Mouse (Mus musculus): ENCODE measurements around the gene Kank4. TPM values are rescaled to one million over a fixed set of nuclear protein-coding genes. Genes with fewer than 3 reads are reported as not detected.
A peak's percentile ranks its signal among the peaks of the same experiment; 100 is the strongest.

Gene Kank4
- 0.55 and 0.61 TPM in 2 replicates for polyA plus RNA-seq (2015; fragmentation: Nextera tagmentation; extraction: Ambion mirVana)

GRCm38 (mm10) chr4:98817184-98817911 lies at the start of gene Kank4:
Kank4 (minus strand) TSS chr4:98817537.
- Histone ChIP-seq H3K9me3 (ENCODE audit: control insufficient read depth, low read length) (no peaks in the 10 kb centered on the region), H3K27ac (ENCODE audit: low read depth, low read length) (0 out of 2 replicates have a peak within 1 kb of the TSS, but pooled peaks have one; percentile 9), H3K4me1 (ENCODE audit: control insufficient read depth, insufficient read depth, low read depth, low read length) (peaks cover 5% of the 10 kb centered on the region), H3K4me2 (ENCODE audit: low read length) (peak within 1 kb of the TSS; percentile 94), H3K4me3 (ENCODE audit: low read length) (peak within 1 kb of the TSS; percentile 77), H3K9ac (ENCODE audit: low read depth, low read length) (peak within 1 kb of the TSS; percentile 79), H3K36me3 (ENCODE audit: control insufficient read depth, insufficient read depth, low read length) (no peaks in the 10 kb centered on the region), H3K27me3 (replicated peaks; ENCODE audit: control insufficient read depth, insufficient read depth, low read length) (peaks cover 9% of the 10 kb centered on the region)
- ATAC-seq = peak; percentile 79
- WGBS = under 1% methylated on average over 70 of the region's 72 CpGs

GRCm38 (mm10) chr4:98865386-98866237 lies 48.3 kb upstream of the Kank4 start:
- H3K4me1 ChIP-seq (ENCODE audit: control insufficient read depth, insufficient read depth, low read depth, low read length) = no peaks in the 10 kb centered on the region
- no peak overlapping the region for H3K27ac ChIP-seq (ENCODE audit: low read depth, low read length)
- ATAC-seq = no peak
- H3K4me2 ChIP-seq (ENCODE audit: low read length) = no peak overlapping the region
- H3K9me3 ChIP-seq (ENCODE audit: control insufficient read depth, low read length) = 0 out of 2 replicates have a peak, but pooled peaks cover 2% of the 10 kb centered on the region
- no peak overlapping the region for H3K4me3 ChIP-seq (ENCODE audit: low read length)
- no peak overlapping the region for H3K9ac ChIP-seq (ENCODE audit: low read depth, low read length)
- H3K36me3 ChIP-seq (ENCODE audit: control insufficient read depth, insufficient read depth, low read length) = no peaks in the 10 kb centered on the region
- WGBS = 70% methylated on average over 14 of the region's 14 CpGs
- no peaks in the 10 kb centered on the region for H3K27me3 ChIP-seq (replicated peaks; ENCODE audit: control insufficient read depth, insufficient read depth, low read length)

- no peaks in the 10 kb centered on the region for H3K27me3 ChIP-seq (replicated peaks; ENCODE audit: control insufficient read depth, insufficient read depth, low read length)
- no peak overlapping the region for H3K4me3 ChIP-seq (ENCODE audit: low read length)
- 86% methylated on average over 3 of the region's 3 CpGs for WGBS
- H3K36me3 ChIP-seq (ENCODE audit: control insufficient read depth, insufficient read depth, low read length) = no peaks in the 10 kb centered on the region
- no peak overlapping the region for H3K9ac ChIP-seq (ENCODE audit: low read depth, low read length)
- no peak for ATAC-seq
- no peak overlapping the region for H3K4me2 ChIP-seq (ENCODE audit: low read length)
- H3K9me3 ChIP-seq (ENCODE audit: control insufficient read depth, low read length) = 0 out of 2 replicates have a peak, but pooled peaks cover 2% of the 10 kb centered on the region
- no peak overlapping the region for H3K27ac ChIP-seq (ENCODE audit: low read depth, low read length)
- H3K4me1 ChIP-seq (ENCODE audit: control insufficient read depth, insufficient read depth, low read depth, low read length) = no peaks in the 10 kb centered on the region
Observed at GRCm38 (mm10) chr4:98864546-98864945, 47.2 kb upstream of the Kank4 start.

DNA sequence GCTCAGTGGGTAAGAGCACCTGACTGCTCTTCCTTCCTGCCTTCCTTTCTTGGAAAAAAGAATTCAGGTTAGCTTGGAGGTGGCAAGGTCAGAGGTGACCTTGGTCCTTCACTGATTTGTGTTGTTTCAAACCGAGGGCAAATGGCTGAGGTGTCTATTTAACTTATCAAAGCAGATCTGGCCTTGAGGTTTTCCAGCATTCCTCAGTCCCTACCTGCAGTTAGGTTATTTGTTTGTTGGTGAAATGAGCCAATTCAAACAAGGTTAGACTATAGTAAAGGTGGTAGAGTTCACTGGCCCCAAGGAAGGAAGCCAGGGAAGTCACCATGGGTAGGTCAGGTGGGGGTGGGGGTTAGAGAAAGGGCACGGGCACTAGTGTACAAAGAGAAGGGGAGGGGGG lies 46.8 kb upstream of the Kank4 start:
- no peak overlapping the region for H3K4me3 ChIP-seq (ENCODE audit: low read length)
- no peaks in the 10 kb centered on the region for H3K27me3 ChIP-seq (replicated peaks; ENCODE audit: control insufficient read depth, insufficient read depth, low read length)
- no peaks in the 10 kb centered on the region for H3K36me3 ChIP-seq (ENCODE audit: control insufficient read depth, insufficient read depth, low read length)
- no peak overlapping the region for H3K9ac ChIP-seq (ENCODE audit: low read depth, low read length)
- WGBS = 80% methylated on average over 1 of the region's 2 CpGs
- ATAC-seq = no peak
- H3K27ac ChIP-seq (ENCODE audit: low read depth, low read length) = no peak overlapping the region
- 0 out of 2 replicates have a peak, but pooled peaks cover 2% of the 10 kb centered on the region for H3K9me3 ChIP-seq (ENCODE audit: control insufficient read depth, low read length)
- no peaks in the 10 kb centered on the region for H3K4me1 ChIP-seq (ENCODE audit: control insufficient read depth, insufficient read depth, low read depth, low read length)
- H3K4me2 ChIP-seq (ENCODE audit: low read length) = no peak overlapping the region

DNA sequence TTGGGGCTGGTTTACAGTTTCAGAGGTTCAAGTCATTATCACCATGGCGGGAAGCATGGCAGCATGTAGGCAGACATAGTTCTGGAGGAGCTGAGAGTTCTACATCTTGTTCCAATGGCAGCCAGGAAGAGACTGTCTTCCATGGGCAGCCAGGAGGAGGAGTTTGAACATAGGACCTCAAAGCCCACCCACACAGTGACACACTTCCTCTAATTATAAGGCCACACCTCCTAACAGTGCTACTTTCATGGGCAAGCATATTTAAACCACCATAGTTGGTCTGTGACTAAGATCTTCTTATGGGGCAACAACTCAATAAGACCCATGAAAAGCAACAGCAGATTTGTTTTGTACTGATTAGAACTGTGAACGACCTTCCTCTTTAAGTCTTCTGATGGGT lies 46.1 kb upstream of the Kank4 start:
- WGBS = 83% methylated on average over 2 of the region's 2 CpGs

GRCm38 (mm10) chr4:98858151-98858855 lies 41.0 kb upstream of the Kank4 start:
- Histone ChIP-seq H3K4me3 (ENCODE audit: low read length) (no peak overlapping the region), H3K27me3 (replicated peaks; ENCODE audit: control insufficient read depth, insufficient read depth, low read length) (no peaks in the 10 kb centered on the region), H3K9me3 (ENCODE audit: control insufficient read depth, low read length) (no peaks in the 10 kb centered on the region), H3K4me1 (ENCODE audit: control insufficient read depth, insufficient read depth, low read depth, low read length) (no peaks in the 10 kb centered on the region), H3K9ac (ENCODE audit: low read depth, low read length) (no peak overlapping the region), H3K36me3 (ENCODE audit: control insufficient read depth, insufficient read depth, low read length) (no peaks in the 10 kb centered on the region), H3K4me2 (ENCODE audit: low read length) (no peak overlapping the region), H3K27ac (ENCODE audit: low read depth, low read length) (no peak overlapping the region)
- ATAC-seq = no peak
- WGBS = 78% methylated on average over 4 of the region's 4 CpGs

More for the DNA sequence above, 46.1 kb upstream of the Kank4 start:
- Histone ChIP-seq H3K36me3 (ENCODE audit: control insufficient read depth, insufficient read depth, low read length) (no peaks in the 10 kb centered on the region), H3K27ac (ENCODE audit: low read depth, low read length) (no peak overlapping the region), H3K4me1 (ENCODE audit: control insufficient read depth, insufficient read depth, low read depth, low read length) (no peaks in the 10 kb centered on the region), H3K4me3 (ENCODE audit: low read length) (no peak overlapping the region), H3K9me3 (ENCODE audit: control insufficient read depth, low read length) (0 out of 2 replicates have a peak, but pooled peaks cover 2% of the 10 kb centered on the region), H3K4me2 (ENCODE audit: low read length) (no peak overlapping the region), H3K9ac (ENCODE audit: low read depth, low read length) (no peak overlapping the region), H3K27me3 (replicated peaks; ENCODE audit: control insufficient read depth, insufficient read depth, low read length) (no peaks in the 10 kb centered on the region)
- no peak for ATAC-seq

GRCm38 (mm10) chr4:98857037-98857648 lies 39.8 kb upstream of the Kank4 start:
- Histone ChIP-seq H3K4me2 (ENCODE audit: low read length) (no peak overlapping the region), H3K9ac (ENCODE audit: low read depth, low read length) (no peak overlapping the region), H3K9me3 (ENCODE audit: control insufficient read depth, low read length) (no peaks in the 10 kb centered on the region), H3K27me3 (replicated peaks; ENCODE audit: control insufficient read depth, insufficient read depth, low read length) (no peaks in the 10 kb centered on the region), H3K4me3 (ENCODE audit: low read length) (no peak overlapping the region), H3K4me1 (ENCODE audit: control insufficient read depth, insufficient read depth, low read depth, low read length) (no peaks in the 10 kb centered on the region), H3K27ac (ENCODE audit: low read depth, low read length) (no peak overlapping the region), H3K36me3 (ENCODE audit: control insufficient read depth, insufficient read depth, low read length) (no peaks in the 10 kb centered on the region)
- WGBS = 78% methylated on average over 11 of the region's 11 CpGs
- ATAC-seq = no peak

DNA sequence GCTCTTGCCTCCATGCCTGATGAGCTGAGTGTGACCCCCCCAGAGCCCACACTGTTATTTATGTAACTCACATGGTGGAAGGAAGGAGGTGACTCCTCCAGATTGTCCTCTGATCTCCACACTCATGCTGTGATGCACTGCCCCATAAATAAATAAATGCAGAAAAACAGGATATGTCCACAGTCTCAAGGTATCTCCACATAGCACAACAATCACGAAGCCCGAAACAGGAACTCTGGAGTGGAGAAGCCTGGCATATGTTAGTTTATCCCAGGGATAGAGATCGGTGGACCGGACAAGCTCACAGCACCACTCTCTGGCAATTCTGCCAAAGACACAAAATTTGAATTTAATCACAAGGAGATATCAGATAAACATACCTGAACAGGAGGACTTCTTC lies 36.6 kb upstream of the Kank4 start:
- 83% methylated on average over 4 of the region's 4 CpGs for WGBS
- Histone ChIP-seq H3K27me3 (replicated peaks; ENCODE audit: control insufficient read depth, insufficient read depth, low read length) (no peaks in the 10 kb centered on the region), H3K9ac (ENCODE audit: low read depth, low read length) (no peak overlapping the region), H3K27ac (ENCODE audit: low read depth, low read length) (no peak overlapping the region), H3K4me3 (ENCODE audit: low read length) (no peak overlapping the region), H3K9me3 (ENCODE audit: control insufficient read depth, low read length) (no peaks in the 10 kb centered on the region), H3K4me2 (ENCODE audit: low read length) (no peak overlapping the region), H3K4me1 (ENCODE audit: control insufficient read depth, insufficient read depth, low read depth, low read length) (no peaks in the 10 kb centered on the region), H3K36me3 (ENCODE audit: control insufficient read depth, insufficient read depth, low read length) (no peaks in the 10 kb centered on the region)
- no peak for ATAC-seq
